Mouse (Mus musculus) brain, embryonic 14.5 days (tissue): ENCODE data around the gene Gm17617.

Experiments used
- CTCF ChIP-seq: fragments of 200-500 bp; IDR thresholded peaks from 2 replicates; pipeline ENCODE4 v1.5.1; 2012; ENCODE audit warnings: inconsistent platforms, mild to moderate bottlenecking, moderate library complexity, borderline replicate concordance; ENCODE audit not compliant: insufficient read depth, insufficient read length; ENCODE audit errors: extremely low read depth
- POLR2A ChIP-seq: fragments of 200-500 bp; IDR thresholded peaks from 2 replicates; pipeline ENCODE4 v1.6.1; 2012; ENCODE audit warnings: mild to moderate bottlenecking, inconsistent platforms, borderline replicate concordance; ENCODE audit not compliant: poor library complexity, insufficient read depth, insufficient read length, severe bottlenecking; ENCODE audit errors: extremely low read depth

DNA sequence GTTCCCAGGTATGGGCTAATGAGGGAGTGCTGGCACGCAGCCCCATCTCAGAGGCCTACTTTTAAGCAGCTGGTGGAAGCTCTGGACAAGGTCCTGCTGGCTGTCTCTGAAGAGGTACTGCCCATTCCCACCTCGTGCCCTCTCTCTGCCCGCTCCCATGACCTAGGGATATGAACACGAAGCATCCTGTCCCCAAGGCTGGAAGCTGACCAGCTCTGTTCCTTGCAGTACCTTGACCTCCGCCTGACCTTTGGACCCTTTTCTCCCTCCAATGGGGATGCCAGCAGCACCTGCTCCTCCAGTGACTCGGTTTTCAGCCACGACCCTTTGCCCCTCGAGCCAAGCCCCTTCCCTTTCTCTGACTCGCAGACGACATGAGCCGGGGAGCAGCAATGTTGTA lies 34.5 kb upstream of the Gm17617 start:
- TF ChIP-seq CTCF (no peak), POLR2A (no peak)
